Mouse (Mus musculus) spleen, adult 18-20 months (tissue): ENCODE measurements around the gene Sar1b.
A peak's percentile ranks its signal among the peaks of the same experiment; 100 is the strongest.
"Not testable (repeated sequence)": the region's sequence is repeated elsewhere in the genome, so short reads cannot be mapped to it uniquely, and the experiment has no call there.

Source experiments
- DNase-seq, 2 experiments: peaks; one replicate each; pipeline ENCODE4 v3.0.0; 2022; ENCODE audit warnings: mixed read lengths in 2 of 2

Sar1b gene

DNA sequence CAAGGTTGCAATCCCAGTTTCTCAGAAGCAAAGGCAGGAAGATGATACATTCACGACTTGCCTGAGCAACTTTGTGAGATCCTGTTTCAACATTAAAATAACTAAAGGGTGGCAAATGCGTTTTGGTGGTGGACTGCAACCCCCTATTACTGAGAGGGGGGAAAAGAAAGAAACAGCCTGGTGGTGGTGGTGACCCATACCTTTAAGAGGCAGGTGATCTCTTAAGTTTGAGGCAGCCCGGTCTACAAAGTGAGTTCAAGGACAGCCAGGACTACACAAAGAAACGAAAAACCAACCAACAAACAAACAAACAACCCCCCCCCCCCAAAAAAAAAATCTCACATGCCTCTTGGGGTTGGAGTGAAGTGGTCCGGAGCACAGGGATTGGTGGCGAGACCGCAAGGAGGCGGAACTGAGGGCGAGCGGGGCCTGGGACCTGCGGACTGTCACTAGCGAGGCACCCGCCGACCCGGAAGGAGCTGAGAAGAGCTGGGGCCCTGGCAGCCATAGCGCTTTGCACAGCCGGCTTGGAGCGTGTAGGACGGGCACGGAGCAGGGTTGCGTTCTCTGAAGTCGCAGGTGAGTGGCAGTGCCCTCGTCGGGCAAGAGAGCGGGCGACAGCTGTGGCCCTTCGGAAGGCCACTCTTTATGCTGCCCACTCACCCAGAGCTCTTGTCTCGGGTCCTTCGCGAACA lies at the start of gene Sar1b, which contains the start of gene Sec24a:
Sar1b (plus strand) TSS at position 475 of the 695 bp plus-strand sequence.
Sec24a (minus strand) TSS at position 422 of the 695 bp plus-strand sequence.
- DNase-seq: peak; percentile 62 to 79

DNA sequence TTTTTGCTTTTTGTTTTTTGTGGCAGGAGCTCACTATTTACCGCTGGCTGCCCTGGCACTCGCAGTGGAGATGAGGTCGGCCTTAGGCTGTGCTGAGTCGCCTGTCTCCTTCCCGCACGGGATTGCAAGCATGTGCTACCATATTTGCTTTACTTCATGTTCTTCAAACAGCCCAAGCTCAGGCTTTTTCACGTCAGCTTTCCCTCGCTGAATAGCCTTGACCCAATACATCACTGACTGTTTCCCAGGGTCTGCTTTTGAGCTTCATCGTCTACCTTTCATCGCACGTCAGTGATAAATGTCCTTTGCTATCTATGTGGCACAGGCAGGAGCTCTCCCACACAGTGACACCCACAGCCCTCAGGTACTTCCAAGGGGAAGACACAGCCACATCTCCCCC lies 42.4 kb upstream of the Sar1b start:
- DNase-seq: no peak

DNA sequence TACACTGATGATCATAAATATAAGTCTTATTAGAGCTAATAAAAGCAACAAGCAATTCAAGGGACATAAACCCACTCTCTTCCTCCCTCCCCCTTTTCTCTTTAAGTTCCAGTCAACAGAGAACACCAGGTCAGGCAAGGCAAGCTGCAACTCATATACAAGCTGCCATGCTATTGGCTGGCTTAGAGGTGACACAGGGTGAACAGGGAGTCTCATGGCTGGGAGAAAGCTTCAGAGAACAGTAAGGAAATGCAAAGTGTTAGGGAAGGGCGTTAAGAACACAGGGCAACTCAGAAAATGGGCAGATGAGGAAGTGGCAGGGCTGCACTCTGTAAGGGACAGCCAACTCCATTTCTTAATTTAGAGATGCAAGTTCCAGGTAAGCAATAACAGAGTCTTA lies 30.6 kb upstream of the Sar1b start:
- DNase-seq: no peak

DNA sequence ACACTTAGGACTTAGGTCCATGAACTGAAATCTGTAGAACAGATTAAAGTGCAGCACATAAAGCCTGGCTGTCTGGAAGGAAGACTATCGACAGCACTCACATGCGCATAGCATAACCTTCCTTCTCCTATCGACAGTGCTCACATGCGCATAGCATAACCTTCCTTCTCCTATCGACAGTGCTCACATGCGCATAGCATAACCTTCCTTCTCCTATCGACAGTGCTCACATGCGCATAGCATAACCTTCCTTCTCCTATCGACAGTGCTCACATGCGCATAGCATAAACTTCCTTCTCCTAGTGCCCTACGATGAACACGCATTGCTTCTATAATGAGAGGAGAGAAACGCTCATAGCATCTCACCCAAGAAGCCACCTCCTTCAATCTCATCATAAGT lies 29.3 kb upstream of the Sar1b start:
- DNase-seq: not testable (repeated sequence)

DNA sequence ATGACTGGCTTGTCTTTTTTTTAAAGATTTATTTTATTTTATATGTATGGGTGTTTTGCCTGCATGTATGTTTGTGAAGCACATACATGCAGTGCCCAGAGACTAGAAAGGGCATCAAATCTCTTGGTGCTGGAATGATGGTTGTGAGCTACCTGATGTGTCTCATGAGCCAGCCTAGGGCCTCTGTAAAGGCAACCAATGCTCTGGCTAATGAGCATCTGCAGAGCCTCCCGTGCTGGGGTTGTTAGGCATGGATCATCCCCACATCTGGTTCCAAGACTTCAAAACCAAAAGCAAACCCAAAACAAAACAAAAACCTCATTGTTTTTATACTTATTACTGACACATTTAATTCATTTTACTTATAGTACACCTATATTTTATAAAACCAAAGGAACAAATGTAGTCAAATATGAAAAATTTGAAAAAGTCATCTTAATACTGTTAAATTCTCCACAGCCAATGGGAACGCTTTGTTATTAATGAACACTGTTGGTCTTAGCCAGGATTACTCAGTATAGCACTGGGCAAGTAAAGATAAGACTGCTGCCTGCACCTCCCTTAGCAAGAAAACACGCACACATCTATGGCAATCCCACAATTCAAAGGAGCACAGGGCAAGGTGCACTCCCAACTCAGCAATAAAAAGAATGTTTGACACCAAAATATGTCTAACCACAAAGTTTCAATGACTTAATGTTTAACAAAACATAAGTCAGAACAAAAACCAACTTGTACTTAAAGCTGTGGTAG lies 24.7 kb upstream of the Sar1b start:
- no peak for DNase-seq

DNA sequence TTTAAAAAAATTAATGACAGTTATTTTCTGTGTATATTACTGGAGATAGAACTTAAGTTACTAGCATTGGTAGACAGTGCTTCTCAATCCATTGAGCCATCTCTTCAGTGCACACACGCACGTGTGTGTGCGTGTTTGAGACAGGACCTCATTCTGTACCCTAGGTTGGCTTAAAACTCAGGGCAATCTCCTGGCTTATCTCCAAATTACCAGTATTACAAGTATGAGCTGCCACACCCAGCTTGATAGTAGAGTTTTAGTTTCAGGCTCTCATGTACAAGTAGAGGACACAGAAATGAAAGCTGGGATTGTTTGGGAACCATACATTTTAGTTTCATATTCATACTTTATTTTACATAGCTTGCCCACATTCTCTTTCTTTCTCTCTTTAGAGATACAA lies 22.8 kb upstream of the Sar1b start:
- no peak for DNase-seq

DNA sequence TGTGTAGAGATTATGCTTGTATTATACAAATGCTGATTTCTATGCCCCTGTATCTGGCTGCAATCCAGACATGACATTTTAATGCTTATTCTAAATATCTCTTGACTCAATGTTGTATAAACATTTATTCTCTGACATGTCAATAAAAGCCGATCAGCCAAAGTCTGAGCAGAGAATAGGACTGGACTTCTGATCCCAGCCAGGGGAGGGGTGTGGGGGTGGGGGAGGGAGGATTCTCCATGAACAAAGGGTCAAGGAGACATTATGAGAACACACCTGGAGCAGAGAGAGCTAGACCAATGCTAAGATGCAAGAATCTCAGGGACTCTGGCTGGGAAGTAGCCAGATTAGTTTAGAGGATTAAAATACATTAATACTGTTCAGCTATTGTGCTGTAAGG lies 17.4 kb upstream of the Sar1b start:
- DNase-seq: no peak

DNA sequence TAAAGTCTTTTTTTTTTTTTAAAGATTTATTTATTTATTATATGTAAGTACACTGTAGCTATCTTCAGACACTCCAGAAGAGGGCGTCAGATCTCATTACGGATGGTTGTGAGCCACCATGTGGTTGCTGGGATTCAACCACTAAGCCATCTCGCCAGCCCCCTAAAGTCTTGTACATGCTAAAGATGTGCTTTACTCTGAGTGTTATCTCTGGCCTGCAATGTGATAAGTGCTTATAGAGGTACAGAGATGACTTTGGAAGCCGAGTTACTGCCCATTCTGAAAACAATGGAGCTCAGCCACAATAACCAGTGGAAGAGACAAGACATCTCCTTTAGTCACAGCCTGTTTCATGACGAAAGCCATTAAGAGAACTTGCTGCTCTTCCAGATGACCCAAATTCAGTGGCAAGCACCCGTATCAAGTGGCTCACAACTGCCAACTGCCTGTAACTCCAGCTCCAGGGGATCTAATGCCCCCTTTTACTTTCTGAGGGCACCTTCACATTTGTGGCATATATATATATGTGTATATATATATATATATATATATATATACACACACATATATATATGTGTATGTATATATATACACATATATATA lies 11.8 kb upstream of the Sar1b start:
- DNase-seq: not testable (repeated sequence)

DNA sequence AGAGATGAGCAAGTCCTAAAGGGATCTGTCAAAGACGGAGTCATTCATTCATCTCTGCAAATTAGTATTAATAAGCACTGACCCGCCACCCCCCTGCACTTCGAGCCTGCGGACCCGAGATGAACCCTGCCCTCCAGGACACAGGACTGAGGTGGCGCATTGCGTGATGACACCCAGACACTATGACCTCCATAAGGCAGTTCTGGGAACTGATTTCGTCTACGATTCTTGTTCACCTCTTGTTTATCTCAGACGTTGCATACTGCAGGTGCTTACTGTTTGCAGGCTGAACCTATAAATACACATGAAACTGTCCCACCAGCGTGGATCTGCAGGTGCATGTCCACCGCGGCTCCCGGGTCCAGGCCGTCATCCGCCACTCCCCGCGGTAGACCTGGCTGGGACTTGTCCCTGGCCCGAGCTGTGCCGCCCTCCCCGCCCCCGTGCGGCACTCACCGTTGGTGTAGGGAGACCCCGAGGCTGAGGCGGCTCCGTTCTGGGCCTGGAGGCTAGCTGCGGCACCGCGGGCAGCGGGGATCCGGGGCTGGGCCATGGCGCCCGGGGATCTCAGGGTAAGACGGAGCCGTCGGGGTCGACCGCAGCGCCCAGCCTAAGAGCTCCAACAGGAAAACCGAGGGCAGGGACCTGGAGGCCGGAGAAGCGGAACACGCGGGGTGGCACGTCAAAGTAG lies 7.7 kb upstream of the Sar1b start:
- DNase-seq: no peak

DNA sequence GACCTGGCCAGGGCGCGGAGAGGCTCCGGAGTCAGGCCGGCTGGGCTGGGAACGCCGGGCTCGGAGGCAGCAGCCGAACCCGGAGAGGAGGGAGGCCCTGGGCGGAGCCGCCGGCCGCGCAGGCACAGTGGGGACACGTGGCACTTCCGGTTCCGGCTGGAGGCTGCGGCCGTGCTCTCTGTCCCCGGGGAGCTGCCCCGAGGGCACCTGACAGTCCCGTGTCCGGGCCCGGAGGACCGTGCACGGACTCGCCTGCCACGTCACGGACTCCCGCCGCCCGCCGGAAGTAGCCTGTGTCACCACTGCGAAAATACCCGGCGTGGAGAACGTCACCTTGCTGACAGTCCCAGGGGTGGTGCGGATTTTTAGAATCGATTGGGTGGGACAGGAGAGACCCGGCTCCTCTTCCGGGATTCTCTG lies 7.1 kb upstream of the Sar1b start:
- peak; percentile 87 for DNase-seq

DNA sequence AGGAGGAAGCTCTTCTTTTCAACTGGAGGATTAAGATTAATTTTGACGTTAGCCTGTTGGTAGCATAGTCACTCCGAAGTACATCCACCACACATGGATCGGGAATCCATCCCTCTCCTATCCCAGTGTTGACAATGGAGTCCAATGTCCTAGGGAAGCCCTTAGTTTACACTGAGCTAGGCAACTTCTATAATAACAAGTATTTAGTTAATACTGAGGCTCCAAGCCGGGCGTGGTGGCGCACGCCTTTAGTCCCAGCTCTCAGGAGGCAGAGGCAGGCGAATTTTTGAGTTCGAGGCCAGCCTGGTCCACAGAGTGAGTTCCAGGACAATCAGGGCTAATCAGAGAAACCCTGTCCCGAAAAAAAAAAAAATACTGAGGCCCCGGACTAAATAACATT lies 6.5 kb upstream of the Sar1b start:
- no peak for DNase-seq

DNA sequence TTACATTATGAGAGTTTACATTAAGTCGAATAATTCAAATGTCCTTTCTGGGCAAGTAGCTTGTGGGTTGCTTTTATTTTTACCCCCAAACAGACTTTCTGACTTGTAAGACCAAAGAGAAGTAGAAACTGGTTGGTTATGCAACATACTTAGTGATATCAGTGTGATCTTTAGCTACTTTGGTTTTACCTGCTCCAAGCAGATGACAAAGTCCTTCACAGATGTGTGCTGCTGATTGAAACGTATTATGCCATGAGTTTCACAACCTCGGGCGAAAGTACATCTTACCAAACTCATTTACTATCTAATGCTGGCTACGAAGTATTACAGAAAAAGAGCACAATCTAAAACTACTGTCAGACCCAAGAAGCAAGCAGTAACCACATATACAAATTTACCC lies 5.9 kb upstream of the Sar1b start:
- DNase-seq: no peak

DNA sequence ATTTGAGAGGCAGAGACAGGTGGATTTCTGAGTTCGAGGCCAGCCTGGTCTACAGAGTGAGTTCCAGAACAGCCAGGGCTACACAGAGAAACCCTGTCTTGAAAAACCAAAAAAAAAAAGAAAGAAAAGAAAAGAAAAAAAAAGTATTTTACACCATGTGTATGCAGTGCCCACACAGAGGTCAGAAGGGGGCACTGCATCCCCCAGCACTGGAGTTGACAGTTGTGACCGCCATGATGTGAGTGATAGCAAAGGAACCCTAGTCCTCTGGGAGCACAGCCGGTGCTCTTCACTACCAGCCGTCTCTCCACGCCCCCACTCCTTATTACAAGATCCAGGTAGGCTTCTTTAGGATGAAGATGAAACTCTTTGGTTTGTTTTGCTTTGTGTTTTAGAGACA lies 5.3 kb upstream of the Sar1b start:
- DNase-seq: not testable (repeated sequence)

DNA sequence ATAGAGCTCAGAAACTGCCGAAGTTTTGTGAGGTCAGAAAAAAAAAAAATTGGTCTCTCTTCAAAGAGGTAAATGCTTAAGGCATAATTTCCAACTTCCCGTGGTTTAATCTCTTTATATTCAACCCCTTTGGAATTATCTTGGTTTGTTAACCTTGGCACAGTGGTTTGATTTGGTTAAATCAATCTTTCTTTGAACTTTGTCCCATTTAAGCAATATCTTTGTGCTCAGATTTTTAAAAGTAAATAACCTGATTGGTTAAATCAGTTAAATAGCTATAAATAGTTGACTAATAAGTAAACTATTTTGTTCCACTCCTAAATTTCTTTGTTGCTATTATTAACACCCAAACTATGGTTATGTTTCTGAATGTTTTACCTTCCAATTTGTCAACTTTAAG lies 4.2 kb upstream of the Sar1b start:
- no peak for DNase-seq

DNA sequence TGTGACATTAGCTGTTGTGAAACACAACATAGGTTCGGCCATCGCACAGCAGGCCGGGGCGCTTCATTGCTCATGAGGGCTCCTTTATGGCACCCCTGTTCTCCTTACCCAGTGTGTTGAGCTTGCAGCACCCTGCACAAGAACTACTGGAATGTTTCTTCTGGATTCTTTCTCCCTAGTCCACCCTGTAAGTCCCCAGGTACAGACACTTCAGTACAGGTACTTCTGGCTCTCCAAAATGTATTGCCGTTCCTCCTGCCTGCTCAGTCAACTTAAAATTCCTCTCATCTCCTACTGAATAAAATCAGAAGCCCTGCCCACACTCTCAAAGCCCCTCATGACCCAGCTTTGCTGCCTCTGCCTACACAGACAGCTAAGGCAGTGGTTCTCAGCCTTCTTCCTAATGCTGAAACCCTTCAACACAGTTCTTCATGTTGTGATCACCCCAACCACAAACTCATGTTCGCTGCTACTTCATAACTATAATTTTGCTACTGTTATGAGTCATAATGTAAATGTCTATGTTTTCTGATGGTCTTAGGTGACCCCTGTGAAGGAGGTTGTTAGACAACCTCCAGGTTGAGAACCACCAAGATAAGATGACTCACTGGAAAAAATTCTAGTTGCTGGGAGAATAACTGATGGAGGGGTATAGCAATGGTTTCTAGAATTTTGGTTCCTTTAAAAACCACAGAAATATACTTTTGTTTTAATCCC lies 3.4 kb upstream of the Sar1b start:
- no peak for DNase-seq

DNA sequence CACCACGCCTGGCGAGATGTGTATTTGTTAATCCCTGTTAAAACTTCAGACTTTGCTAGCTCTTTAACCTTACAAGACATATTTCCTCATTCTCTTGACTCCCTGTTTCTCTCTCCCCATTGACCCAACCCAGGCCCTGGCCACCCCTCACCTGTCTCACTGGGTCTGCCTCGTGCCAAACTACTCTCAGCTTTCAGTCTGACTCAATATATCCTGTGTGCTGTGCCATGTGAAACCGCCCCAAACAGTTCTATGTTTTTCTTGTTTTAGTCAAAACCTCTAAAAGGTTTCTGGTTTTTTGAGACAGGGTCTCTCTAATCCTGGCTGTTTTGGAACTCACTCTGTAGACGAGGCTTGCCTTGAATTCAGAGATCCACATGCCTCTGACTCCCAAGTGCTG lies 2.2 kb upstream of the Sar1b start:
- no peak for DNase-seq

DNA sequence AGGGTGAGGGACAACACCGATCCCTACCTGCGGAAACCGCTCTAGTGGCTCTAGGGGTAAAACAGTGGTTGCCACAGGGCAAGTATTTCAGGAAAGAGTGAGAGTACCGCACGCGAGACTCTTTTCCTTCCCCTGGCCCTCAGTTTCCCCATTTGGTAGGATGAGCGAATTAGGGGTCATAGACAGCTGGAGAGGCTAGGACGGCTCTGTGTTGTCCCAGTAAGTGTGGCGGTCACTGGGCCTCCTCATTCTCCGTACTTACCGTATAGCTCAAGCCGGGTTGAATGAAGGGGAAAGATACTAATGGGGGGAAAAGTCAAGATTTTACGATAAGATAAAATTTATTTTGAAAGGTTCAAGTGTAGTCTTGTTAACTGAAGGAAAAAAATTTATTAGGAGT lies 468 bp downstream of the Sar1b start:
- no peak for DNase-seq

DNA sequence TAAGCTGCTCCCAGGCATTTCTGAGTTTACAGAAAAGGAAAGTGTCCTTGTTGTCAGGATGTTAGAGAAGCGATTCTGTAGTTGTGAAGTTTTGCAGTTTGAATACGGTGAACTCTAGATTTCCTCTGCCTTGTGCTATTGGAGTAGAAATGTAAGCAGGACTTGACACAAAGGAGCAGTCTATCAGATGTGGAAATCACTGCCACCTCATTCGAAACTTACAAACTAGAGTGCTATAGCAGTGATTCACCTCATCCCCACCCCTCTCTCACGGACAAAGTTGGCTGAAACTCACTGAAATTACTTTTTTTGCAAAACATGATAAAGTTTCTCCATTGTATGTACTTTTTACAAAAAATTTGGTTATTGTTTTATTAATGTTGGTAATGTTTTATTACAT lies 1.3 kb downstream of the Sar1b start:
- no peak for DNase-seq

DNA sequence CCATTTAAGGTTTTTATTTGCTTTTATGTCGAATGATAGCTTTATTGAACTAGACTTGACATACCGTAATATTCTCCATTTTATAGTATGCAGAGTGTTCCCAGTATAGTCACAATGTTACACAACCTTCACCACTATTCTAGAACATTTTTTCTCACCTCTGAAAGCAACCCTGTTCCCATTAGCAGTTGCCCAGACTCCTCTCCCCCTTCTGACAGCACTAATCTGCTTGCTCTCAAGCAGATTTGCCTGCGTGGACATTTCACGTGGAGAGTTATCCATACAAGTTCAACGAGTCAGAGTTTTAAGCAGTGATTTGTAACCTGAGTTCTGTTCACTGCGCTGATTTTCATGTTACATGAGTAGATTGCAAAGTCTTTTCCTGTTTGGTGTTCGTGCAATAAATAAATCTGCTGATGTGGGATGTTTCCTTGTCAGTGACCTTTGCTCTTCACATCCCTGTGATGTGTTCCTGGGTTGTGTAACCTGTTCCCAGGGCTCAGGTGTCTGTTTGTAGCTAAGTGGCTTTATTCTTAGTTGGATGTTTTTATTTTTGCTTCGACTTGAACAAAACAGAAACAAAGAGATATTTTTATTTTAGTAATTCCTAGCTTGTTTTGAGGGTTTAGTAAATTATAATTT lies 4.2 kb downstream of the Sar1b start:
- no peak for DNase-seq

DNA sequence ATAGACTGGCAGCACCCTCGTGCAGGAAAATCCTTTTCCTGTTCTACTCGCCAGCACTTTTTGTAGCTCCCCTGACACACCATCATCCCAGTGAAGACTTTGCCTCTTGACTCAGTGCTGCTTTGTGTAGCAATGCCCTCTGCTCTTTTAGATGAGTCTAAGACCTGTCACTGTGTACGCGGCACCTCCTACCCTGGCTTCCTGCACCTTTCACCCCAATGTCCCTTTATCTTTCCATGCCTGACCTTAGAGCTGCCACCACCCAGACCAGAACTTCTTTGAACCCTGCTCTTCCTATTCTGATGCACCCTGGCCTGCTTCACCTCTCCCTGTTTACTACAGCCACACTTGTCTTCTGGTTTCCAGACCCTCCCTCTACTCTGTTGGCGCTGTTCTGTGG lies 4.8 kb downstream of the Sar1b start:
- no peak for DNase-seq

DNA sequence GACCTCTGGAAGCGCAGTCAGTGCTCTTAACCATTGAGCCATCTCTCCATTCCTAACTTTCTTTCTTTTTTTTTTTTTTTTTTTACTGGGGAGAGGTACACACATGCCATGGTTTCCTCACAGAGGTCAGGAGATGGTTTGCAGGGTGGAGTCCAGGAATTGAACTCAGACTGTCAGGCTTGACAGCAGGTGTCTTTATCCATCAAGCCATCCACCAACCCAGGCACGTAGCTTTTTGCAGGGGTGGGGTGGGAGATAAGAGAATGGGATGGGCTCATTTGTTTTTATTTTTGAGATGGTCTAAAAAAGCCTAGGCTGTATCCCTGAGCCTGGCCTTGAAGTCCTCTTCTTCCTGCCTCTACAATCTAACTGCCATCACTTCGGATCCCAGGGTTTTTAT lies 12.0 kb downstream of the Sar1b start:
- DNase-seq: no peak

DNA sequence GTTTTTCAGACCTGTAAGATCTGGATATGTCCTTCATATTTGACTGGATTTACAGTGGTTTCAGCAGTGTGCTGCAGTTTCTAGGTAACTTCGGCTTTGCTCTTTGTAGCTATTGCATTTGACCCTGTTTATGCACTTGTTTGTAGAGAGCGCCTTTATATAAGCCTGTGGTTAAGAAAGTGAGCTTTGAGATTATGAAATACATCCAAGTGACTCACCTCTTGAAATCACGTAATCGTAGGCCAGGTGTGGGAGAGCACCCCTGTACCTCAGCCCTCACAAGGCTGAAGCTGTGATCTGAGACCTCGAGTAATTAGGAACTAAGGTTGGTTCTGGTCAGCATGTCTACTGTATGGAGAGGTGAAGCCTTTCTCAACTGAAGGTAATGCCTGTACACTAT lies 14.0 kb downstream of the Sar1b start:
- DNase-seq: no peak
